Mouse (Mus musculus): ENCODE data around the gene Ank2.

DNA sequence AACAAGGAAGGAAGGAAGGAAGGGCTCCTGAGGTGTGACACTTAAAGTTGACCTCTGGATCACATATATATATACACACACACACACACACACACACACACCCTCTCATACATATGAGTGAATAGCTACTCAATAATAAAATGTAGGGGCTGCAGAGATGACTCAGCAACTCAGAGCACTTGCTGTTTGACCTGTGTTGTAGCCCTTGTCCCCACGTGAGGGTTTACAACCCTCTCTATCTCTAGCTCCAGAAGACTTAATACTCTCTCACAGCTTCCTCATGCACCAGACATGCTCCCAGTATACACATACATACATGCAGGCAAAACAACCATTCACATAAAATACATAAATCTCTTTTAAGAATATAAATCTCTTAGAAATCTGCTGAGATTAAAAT lies 369.4 kb downstream of the Ank2 start:
- TF ChIP-seq EP300 (IDR thresholded peaks at IDR 0.05; ENCODE audit: low read depth) = no peak
- no peak for TF ChIP-seq CTCF (IDR thresholded peaks at IDR 0.05; ENCODE audit: low read depth)

Data from liver, postnatal 0 days (tissue).